Mouse (Mus musculus): ENCODE data around the gene Rph3a.

- TF ChIP-seq POLR2A (IDR thresholded peaks at IDR 0.05; ENCODE audit: insufficient read depth, low read depth, low read length) (no peak), CTCF (IDR thresholded peaks at IDR 0.05; ENCODE audit: insufficient read depth, low read depth, low read length) (no peak)
Measured at GRCm38 (mm10) chr5:120968799-120969198, 41.1 kb downstream of the Rph3a start.
